Mouse (Mus musculus) kidney, postnatal 14 days (tissue): ENCODE measurements around the gene Xxylt1.
A peak's percentile ranks its signal among the peaks of the same experiment; 100 is the strongest.

ENCODE experiments used
- DNase-seq: peaks from one replicate; pipeline ENCODE4 v3.0.0; 2022; ENCODE audit warnings: mixed read lengths

Xxylt1 gene

GRCm38 (mm10) chr16:31061246-31061880, 19.9 kb downstream of the Xxylt1 start:
- peak; percentile 54 for DNase-seq

GRCm38 (mm10) chr16:31060714-31061113, 20.5 kb downstream of the Xxylt1 start:
- no peak for DNase-seq

GRCm38 (mm10) chr16:31060226-31060625, 21.0 kb downstream of the Xxylt1 start:
- no peak for DNase-seq

GRCm38 (mm10) chr16:31059730-31060129, 21.5 kb downstream of the Xxylt1 start:
- no peak for DNase-seq

DNA sequence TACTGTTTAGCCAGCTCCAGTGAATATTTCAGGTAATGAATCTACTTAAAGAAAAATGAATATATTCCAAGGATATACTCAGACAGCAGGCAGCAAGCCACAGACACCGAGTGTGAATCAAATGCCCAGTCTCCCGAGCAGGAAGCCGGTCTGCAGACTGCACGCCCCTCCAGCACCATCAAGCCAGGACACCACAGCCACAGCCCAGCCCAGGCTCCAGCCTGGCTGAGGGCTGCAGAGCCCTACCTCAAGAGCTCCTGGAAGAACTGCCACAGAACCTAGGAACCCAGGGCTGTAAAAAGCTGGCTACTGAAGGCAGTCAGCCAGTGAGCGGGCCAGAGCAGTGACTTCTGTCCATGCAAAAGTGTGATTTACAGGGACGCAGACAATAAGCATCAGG, 28.4 kb downstream of the Xxylt1 start:
- peak; percentile 48 for DNase-seq

DNA sequence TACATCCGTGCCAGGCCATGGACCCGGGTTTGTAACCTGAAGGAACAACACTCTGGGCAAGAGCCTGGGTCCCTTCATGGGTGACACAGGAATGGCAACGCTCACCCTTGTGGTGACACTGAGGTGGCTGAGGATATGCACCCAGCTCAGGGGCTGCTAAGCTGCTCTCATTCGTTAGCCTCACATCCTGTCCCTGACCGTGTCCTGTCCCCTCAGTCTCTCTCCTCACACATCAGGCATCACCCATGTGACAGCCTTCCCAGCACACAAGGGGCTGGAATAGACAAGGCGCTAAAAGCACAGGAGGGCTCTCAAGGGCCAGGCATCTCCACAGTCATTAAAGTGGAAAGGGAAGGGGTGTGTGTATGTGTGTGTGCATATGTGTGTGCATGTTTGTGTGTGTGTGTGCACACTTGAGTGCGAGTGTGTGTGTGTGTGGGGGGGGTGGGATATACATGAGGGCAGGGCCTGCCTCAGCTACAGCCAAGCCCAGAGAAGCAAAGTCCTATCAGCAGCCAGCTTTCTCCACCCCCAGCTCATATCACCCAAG, 29.0 kb downstream of the Xxylt1 start:
- DNase-seq, result no peak

DNA sequence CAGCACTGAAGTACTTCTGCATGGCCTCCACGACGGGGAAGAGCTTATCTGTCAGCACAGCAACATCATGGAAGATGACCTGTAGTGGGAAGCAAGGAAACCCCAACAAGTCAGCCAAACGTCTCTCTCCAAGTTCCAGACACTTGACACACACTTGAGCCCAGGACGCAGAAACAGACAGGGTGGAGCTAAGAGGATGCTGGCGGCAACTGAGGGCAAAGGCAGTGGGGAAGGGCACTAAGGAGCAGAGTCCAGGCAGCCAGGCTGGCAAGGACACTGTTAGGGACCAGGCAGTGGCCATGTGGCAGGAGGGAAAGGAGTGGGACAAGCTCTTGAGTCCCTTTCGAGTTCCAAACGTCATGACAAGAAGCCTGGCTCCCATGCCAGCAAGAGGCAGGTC, 30.5 kb downstream of the Xxylt1 start:
- no peak for DNase-seq

DNA sequence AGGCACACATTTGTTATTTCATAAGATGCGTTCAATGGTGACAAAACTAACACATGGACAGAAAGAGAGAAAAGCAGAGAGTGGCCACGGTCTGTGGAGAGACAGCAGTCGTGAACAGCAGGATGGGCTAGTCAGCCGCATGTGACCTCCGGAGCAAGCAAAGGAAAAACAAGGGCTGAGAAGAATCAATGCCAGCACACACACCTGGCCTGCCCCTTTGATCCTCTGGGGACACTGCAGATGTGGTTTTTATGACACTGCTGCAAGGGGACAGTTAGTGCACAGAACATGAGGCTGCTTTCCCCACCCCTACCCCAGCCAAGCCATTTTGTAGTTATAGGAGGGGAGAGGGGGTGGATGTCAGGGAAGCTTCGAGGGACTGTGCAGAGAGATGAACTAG, 33.0 kb downstream of the Xxylt1 start:
- no peak for DNase-seq

DNA sequence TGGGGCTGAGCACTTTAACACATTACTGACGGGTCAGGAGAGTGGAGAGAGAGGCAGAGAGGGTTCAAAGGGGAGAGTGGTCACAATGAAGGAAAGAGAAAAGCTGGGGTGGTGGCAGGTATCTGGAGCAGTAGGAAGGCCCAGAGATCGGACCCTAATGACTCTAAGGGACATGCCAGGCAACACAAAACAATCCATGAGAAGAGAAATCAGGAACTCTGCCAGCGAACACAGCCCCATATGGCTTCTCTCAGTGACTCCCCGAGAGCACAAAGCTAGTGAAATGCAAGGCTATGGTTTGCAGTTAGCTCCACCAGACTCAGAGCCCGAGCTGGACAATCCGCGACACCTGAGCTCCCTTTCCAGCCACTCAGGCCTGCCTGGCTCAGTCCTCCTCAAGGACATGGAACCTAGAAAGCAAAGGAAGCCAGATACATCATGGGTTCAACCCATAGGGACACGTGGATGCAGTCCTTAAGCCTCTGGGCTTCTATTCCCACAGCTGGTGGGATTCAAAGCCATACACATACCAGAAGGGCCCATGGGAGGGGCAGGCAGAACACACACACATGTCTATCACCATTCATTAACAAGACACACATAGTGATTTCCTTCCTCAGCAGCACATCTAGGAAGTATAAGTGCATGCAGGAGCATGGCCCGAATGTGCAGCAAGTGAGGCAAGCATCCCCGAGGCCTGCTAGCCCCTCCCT, 33.9 kb downstream of the Xxylt1 start:
- no peak for DNase-seq

DNA sequence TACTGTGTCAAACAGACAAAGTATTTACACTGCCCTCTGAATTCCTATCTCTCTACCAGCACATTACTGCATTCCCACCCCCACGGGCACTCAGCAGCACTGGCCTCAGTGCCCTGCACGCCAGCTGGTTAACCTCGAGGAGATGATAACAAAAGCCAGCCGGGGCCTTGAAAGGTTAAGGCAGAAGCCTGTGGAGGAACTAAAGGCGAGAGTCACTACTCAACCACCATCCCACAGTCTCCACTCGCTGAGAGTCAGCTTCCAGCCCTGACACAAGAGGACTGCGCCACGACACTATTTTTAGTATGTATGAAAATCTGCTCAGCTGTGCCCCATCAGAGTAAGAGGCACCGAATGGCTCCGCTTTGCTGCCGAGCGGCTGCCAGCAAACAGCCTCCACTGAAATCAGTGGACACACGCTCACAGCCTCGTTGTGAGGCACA, 35.0 kb downstream of the Xxylt1 start:
- DNase-seq, result no peak

- no peak for DNase-seq
Measured at GRCm38 (mm10) chr16:31045211-31045610, 36.0 kb downstream of the Xxylt1 start.

DNA sequence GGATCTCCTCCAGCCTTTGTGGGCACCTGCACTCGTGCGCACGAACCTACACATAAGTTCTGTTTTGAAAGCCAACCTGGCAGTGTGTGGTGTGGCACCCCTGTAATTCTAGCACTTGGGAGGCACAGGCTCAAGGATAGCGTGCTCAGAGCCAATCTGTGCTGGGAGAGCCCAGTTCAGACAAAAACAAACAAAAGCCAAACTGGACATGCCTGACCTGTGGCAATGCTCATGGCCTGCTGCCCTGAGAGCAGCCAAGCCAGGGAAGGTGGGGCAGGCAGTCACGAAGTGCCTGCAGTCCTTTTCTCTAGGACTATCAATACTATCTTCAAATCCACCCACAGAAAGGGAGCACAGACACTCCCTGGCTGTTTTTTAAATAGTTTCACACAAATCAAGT, 38.1 kb downstream of the Xxylt1 start:
- no peak for DNase-seq

DNA sequence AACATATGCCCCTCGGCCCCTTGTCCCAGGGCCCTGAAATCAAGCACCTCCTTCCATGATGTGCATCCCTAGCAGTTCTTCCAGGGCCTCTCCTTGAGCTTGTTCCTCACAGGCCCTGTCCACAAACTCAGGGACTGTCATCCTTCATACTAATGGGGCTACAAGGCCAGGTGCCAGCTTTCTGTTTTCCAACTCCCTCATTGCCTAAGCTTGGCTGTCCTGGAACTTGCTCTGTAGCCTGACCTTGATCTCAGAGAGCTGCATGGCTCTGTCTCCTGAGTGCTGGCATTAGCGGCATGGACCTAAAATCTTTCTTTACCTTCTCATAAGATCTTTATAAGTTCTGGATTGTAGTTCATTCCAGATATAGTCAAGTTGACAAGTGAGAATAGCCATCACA, 39.7 kb downstream of the Xxylt1 start:
- DNase-seq, result no peak

DNA sequence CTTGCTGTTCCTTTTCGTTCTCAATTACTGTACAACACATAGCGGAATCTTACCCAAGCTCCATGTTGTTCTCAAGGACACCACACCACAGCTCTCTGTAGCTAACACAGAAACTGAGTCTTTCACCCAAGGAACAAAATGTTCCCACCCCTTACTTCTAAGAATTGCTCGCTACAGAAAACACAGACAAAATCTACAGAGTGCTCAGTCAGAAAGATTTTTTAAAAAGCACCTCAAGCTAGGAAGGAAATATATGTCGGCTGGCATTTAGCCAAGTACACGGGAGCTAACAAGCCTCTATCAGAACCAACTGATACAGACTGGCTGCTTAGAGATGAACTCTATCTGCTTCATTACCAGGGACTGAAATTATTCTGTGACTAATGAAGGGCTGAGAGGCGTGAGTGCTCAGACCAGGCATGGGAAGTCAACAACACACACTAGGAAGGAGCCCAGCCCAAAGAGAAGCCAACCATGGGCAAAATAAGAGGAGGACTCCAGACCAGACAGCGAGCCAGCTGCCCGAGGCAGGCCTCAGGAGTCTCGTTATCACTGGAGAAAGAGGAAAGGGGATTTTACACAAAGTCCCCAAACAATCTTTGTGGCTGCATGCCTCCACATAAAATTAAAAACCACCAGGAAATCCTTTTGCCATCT, 41.3 kb downstream of the Xxylt1 start:
- no peak for DNase-seq

DNA sequence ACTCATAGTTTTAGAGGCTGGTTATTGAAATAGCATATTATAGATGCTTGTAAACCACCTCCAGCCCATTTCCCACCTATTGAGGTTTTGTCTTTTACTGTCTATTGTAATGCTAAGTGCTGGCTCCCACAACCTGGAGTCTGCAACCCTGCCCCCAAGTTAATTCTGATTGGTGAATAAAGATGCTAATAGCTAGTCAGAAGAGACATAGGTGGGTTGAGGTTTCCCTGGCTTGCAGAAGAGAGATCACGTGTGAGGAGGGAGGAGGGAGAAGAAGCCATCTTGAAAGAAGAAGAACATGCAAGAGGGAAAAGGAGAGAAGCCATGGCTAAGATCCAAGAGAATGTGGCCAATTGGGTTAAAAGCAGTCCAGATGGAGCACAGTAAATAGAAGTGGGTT, 43.8 kb downstream of the Xxylt1 start:
- DNase-seq, result no peak

GRCm38 (mm10) chr16:31035651-31036245, 45.5 kb downstream of the Xxylt1 start:
- DNase-seq, result no peak

DNA sequence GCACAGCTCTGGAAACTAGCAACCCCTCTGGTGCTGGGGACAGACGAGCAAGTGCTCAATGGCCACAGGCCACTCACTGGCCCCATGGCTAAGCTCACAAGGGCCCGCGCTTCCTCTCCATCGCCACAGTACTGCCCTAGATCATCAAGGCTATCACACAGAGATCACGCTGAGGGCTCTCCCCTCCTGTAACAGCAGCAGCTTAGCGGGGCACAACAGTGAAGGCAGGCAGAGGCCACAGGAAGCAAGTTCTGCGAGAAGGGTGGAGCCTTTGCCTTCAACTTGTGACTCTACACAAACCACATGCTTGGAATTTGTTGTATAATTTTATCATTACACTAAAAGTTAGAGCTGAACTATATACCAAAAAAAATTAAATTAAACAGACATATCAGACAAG, 46.0 kb downstream of the Xxylt1 start:
- no peak for DNase-seq

DNA sequence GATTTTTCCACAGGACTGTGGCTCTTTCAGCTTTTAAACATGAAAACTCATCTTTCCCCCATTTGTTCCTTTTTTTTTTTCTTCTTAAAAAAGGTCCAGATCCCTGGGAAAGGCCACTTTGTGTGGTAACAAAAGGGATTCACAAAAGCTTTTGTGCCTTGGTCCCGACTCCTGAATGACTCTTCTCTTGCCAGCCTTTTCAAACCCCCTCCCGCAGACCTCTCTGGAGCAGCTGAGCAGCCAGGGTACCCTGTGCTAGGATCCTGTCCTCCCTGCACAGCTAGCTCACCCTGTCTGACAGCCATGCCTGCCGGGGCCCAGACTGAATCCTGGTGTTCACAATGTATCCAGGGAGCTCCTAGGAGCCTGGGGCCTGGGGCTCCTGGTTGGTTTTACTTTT, 47.2 kb downstream of the Xxylt1 start:
- DNase-seq, result no peak

DNA sequence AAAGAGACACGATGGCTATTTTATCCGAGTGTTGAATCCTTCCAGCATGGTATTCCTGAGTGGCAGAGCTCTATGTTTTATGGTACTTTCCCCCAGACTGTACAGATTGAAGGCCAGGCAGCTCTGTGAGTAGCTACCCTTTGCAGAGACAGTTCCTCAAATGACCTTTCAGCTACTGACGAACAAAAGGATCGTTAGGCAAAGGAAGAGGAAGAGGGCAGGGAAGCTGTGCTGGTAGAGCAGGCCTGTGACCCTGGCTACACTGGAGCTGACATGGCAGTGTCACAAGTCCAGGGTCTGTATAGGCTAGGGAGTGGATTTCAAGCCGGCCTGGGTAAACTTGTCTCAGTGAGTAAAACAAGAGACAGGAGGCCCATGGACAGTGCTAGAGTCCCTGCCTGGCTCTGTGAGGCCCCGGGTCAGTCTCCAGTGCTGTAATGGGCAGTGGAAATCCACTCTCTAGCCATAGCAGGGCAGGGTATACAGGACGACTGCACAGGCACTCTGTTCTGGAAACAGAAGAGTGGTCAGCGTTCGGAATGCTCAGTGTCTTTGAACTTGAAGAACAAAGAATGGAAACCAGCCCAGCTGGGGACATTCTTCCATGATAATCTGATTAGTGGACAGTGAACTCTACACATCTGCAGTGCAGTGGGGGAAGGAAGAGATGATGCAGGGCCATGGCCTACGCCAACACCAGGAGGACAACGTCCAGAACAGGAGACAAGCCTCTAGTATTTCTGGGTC, 51.3 kb downstream of the Xxylt1 start:
- DNase-seq, result peak; percentile 52

DNA sequence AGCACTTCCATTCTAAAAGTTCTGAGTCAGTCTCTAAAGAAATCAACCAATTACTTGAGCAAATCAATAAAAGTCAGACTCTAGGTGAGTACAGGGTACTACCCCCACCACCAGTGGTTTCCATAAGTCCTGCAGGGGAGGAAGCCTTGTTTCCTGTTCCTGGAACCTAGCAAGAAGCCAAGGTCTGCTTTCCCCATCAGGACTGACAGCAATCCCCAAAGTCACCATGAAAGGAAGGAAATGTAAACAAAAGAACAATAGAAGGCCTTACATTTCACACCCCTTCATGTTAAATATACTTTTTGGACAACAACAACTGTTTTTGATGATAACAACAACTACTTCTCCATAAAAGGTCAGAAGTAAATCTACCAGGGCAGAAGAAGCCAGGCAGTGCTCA, 53.6 kb downstream of the Xxylt1 start:
- DNase-seq, result no peak

- no peak for DNase-seq
Measured at GRCm38 (mm10) chr16:31025516-31025915, 55.7 kb downstream of the Xxylt1 start.

DNA sequence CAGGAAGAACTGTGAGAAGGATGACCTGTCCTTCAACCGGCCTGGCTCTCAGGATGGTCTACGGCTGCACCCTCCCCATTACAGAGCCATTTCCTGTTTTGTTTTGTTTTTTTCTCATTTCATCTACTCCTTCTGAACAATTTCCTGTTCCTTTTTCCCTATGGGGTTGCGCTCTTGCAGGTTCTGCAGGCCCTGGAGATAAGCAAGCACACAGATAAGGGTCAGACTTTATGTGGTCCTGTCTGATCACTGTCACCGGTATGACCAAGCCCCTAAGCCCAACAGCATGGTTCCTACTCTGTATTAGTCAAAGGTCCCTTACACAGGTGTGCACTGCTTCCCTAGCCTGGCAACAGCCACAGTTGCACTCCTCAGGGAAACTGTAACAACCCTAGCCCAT, 56.2 kb downstream of the Xxylt1 start:
- DNase-seq, result no peak

- no peak for DNase-seq
Measured at GRCm38 (mm10) chr16:31024221-31024620, 57.0 kb downstream of the Xxylt1 start.
